Mouse (Mus musculus): ENCODE data around the gene Pcnx3. TPM values are rescaled to one million over a fixed set of nuclear protein-coding genes. Genes with fewer than 3 reads are reported as not detected.

Pcnx3 gene
- total RNA-seq, 2 experiments from 2014 or later, result 17.3 to 18.4 TPM

GRCm38 (mm10) chr19:5641021-5641420, 47.7 kb downstream of the Pcnx3 start:
- no peak for DNase-seq

- peak in 1 of 2 experiments; percentile 15 for DNase-seq
Observed at GRCm38 (mm10) chr19:5640339-5640738, 48.4 kb downstream of the Pcnx3 start.

GRCm38 (mm10) chr19:5638416-5639005, 50.2 kb downstream of the Pcnx3 start:
- DNase-seq, result no peak

GRCm38 (mm10) chr19:5637069-5638047, 51.4 kb downstream of the Pcnx3 start, which contains the start of gene Rela:
Gene Rela, plus strand, starts transcription at chr19:5637483.
- peak; percentile 95 to 96 for DNase-seq

DNA sequence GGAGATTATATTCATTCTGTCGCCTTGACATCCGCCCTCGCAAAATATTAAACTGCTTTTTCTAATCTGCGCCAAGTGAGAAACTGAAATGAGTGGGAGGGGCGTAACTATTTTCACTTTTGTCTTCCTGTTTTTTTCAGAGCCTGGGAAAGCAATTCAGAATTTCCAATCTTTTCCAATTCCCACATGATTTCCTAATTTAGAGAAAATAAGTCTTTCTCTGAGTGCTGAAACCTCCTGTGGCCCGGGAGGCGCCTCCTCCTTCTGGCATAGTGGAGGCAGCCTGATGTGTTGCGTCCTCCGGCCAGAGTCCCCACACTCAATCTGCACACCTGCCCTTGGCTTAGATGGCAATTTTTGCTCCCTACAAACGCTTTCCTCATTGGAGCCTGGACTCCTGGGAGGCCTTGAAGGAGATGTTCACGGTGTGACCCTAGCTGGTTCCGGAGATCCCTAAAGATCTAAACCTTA, 52.1 kb downstream of the Pcnx3 start:
- peak; percentile 74 to 76 for DNase-seq

DNA sequence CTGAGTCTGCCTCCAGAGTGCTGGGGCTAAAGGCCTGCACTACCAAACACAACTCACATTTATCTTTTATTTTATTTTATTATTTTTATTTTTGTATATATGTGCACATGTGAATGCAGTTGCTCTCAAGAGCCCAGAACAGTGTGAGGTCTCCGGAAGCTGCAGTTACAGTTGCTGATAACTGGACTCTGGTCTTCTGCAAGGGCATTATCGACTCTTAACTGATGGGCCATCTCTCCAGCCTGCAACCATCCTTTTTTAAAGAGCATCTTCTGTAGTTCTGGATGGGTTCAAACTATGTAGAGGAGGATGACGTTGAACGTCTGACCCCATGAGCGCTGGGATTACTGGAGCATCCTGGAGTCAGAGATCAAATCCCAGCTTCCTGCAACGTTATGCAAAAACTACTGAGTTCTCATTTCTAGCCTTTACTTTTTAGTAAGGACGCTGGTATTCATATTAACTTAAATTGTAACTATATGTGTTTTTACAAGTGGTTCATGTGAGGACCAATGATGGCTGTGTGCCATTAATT, 52.6 kb downstream of the Pcnx3 start:
- no peak for DNase-seq

DNA sequence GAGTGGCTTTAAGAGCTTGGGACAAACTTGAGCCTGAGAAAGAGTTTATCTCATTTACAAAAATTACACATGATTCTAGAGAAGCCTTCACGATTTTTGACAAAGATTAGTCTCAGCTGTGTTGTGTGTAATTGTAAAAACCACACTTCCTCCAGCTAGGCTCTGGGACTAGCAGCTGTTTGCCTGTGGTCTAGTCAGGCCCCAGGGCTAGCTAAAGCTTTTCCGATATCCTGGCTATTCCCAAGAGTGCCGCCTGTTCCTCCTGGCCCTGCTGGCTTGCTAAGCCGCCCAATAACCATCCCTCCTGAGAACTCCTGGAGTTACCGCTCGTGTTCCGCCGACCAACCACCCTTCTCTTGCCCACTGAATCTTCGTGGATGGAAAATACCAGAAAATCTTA, 56.6 kb downstream of the Pcnx3 start:
- no peak for DNase-seq

- no peak for DNase-seq
Observed at GRCm38 (mm10) chr19:5629907-5630306, 58.8 kb downstream of the Pcnx3 start.

DNA sequence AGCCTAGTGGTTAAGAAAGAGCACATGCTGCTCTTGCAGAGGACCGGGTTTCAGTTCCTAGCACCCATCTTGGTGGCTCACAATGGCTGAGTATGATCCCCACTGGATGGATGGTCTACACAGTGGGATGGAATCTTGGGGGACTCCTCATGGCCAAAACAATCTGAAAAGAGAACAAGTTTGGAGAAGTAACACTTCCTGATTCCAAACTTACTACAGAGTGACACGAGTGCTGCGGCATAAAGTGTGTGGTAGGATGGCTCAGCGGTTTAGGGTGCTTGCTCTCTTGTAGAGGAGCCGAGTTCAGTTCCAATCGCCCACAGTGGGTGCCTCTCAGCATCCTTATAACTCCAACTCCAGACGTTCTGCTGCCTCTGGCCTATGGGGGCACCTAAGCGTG, 63.4 kb downstream of the Pcnx3 start:
- DNase-seq, result no peak

GRCm38 (mm10) chr19:5621884-5622283, 66.8 kb downstream of the Pcnx3 start:
- DNase-seq, result no peak

GRCm38 (mm10) chr19:5620007-5620406, 68.7 kb downstream of the Pcnx3 start:
- DNase-seq, result no peak

DNA sequence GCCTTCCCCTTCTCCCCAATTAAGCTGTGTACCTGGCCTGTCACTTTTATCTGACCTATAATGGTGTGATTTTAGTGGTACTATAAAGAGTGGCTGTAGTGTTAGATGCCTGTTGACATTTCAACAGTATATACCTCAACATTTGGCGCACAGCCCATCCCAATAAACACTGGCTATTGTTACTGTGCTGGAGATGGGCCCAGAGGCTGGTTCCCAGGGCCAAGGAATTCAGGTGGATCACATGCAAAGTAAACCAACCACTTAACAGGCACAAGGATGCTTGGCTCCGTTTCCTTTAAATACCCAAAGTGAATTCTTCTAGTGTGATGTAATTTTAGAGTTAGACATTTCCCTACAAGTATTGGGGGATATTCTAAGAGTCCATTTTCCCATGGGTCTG, 73.8 kb downstream of the Pcnx3 start:
- no peak for DNase-seq

Small RNA genes lying within 50 kb of the gene (microRNA-seq; reads per million reads assigned to microRNA genes)
- gene Mir6987, result 0 to 0.27 reads per million in 2 experiments

Other genes starting within 250 kb of the Pcnx3 start
- gene Fosl1, start 241.4 kb downstream of the Pcnx3 start, total RNA-seq (2021), result not detected
- gene Ccdc85b, start 231.0 kb downstream of the Pcnx3 start, total RNA-seq (2021), result 1 to 10 TPM; 6.0 to 6.7 TPM
- gene Fibp, start 228.3 kb downstream of the Pcnx3 start, total RNA-seq (2021), result 10 to 100 TPM; 50.9 to 54.3 TPM
- 1 to 10 TPM in 1 of 2 experiments, under 1 TPM in 1; 0.25 to 1.5 TPM for gene Ctsw, start 220.4 kb downstream of the Pcnx3 start, total RNA-seq (2021)
- 1 to 10 TPM; 7.2 to 7.9 TPM for gene Efemp2, start 215.0 kb downstream of the Pcnx3 start, total RNA-seq (2021)
- 10 to 100 TPM; 16.9 to 24.2 TPM for gene Mus81, start 200.5 kb downstream of the Pcnx3 start, total RNA-seq (2021)
- gene Cfl1, start 198.5 kb downstream of the Pcnx3 start, total RNA-seq (2021), result 100 to 1,000 TPM; 184 to 211 TPM
- gene 1700020D05Rik, start 185.1 kb downstream of the Pcnx3 start, total RNA-seq (2021), result under 1 TPM; 0.35 to 0.57 TPM
- 1 to 10 TPM; 4.2 to 4.3 TPM for gene Snx32, start 178.4 kb downstream of the Pcnx3 start, total RNA-seq (2021)
- gene Ovol1, start 128.3 kb downstream of the Pcnx3 start, total RNA-seq (2021), result not detected
- gene Ap5b1, start 120.9 kb downstream of the Pcnx3 start, total RNA-seq (2021), result 1 to 10 TPM; 2.8 to 4.3 TPM
- gene Rnaseh2c, start 87.0 kb downstream of the Pcnx3 start, total RNA-seq (2021), result 10 to 100 TPM; 56.5 to 59.3 TPM
- 10 to 100 TPM; 20.5 to 31.3 TPM for gene Kat5, start 78.7 kb downstream of the Pcnx3 start, total RNA-seq (2021)
- 10 to 100 TPM; 25.4 to 30.2 TPM for gene Rela, start 51.4 kb downstream of the Pcnx3 start, total RNA-seq (2021)
- gene Sipa1, start 25.2 kb downstream of the Pcnx3 start, total RNA-seq (2021), result 10 to 100 TPM; 20.3 to 24.1 TPM
- 10 to 100 TPM; 21.5 to 25.2 TPM for gene Map3k11, start 166 bp downstream of the Pcnx3 start, total RNA-seq (2021)
- not detected for gene Kcnk7, start 15.5 kb upstream of the Pcnx3 start, total RNA-seq (2021)
- gene Ehbp1l1, start 37.4 kb upstream of the Pcnx3 start, total RNA-seq (2021), result 100 to 1,000 TPM; 134 to 144 TPM
- 10 to 100 TPM; 21.6 to 26.0 TPM for gene Fam89b, start 40.7 kb upstream of the Pcnx3 start, total RNA-seq (2021)
- 10 to 100 TPM; 30.4 to 35.5 TPM for gene Ltbp3, start 52.0 kb upstream of the Pcnx3 start, total RNA-seq (2021)
- gene Scyl1, start 82.5 kb upstream of the Pcnx3 start, total RNA-seq (2021), result 10 to 100 TPM; 55.1 to 67.8 TPM
- 10 to 100 TPM in 1 of 2 experiments, 1 to 10 TPM in 1; 7.2 to 10.6 TPM for gene Frmd8, start 186.4 kb upstream of the Pcnx3 start, total RNA-seq (2021)
- 1 to 10 TPM; 2.6 to 2.8 TPM for gene Slc25a45, start 188.9 kb upstream of the Pcnx3 start, total RNA-seq (2021)
- under 1 TPM in 1 of 2 experiments, not detected in 1; 0.35 TPM for gene Tigd3, start 205.2 kb upstream of the Pcnx3 start, total RNA-seq (2021)
- gene Dpf2, start 224.1 kb upstream of the Pcnx3 start, total RNA-seq (2021), result 10 to 100 TPM; 77.6 to 84.0 TPM
- gene Cdc42ep2, start 235.9 kb upstream of the Pcnx3 start, total RNA-seq (2021), result 1 to 10 TPM; 6.6 to 9.0 TPM